Mouse (Mus musculus): ENCODE measurements at regions not wholly inside any gene's neighbourhood (a gene's known extent, or its start where the extent isn't known, plus 50 kb on each side); places are given as distances from the start of the nearest gene placed in this dataset.

GRCm38 (mm10) chr1:152169508-152169907 is 79.6 kb upstream of the 1700025G04Rik start:
- H3K4me3 ChIP-seq (ENCODE audit: low read depth, low read length), result no peak overlapping the region
- no peak overlapping the region for H3K27ac ChIP-seq (ENCODE audit: insufficient read depth, low read length)
- H3K4me1 ChIP-seq (ENCODE audit: control insufficient read depth, insufficient read depth, low read length), result no peaks in the 10 kb centered on the region
- H3K9me3 ChIP-seq (replicated peaks; ENCODE audit: control insufficient read depth, insufficient read depth, low read length, poor library complexity, severe bottlenecking), result no peaks in the 10 kb centered on the region
- no peak for TF ChIP-seq POLR2A (IDR thresholded peaks at IDR 0.05; ENCODE audit: insufficient read depth, low read length)
- TF ChIP-seq EP300 (IDR thresholded peaks at IDR 0.05; ENCODE audit: insufficient read depth, low read depth, low read length), result no peak
- no peak for TF ChIP-seq CTCF (IDR thresholded peaks at IDR 0.05; ENCODE audit: low read depth, low read length)
- H3K36me3 ChIP-seq (ENCODE audit: control insufficient read depth, insufficient read depth, low read length, poor library complexity, severe bottlenecking), result no peaks in the 10 kb centered on the region
- H3K27me3 ChIP-seq (ENCODE audit: control insufficient read depth, insufficient read depth, low read length, poor library complexity, severe bottlenecking), result no peaks in the 10 kb centered on the region
- H3K9ac ChIP-seq (ENCODE audit: low read depth, poor library complexity, severe bottlenecking), result no peak overlapping the region

GRCm38 (mm10) chr1:152168284-152168683 is 78.4 kb upstream of the 1700025G04Rik start:
- no peak for TF ChIP-seq CTCF (IDR thresholded peaks at IDR 0.05; ENCODE audit: low read depth, low read length)
- TF ChIP-seq POLR2A (IDR thresholded peaks at IDR 0.05; ENCODE audit: insufficient read depth, low read length), result no peak
- TF ChIP-seq EP300 (IDR thresholded peaks at IDR 0.05; ENCODE audit: insufficient read depth, low read depth, low read length), result no peak
- H3K36me3 ChIP-seq (ENCODE audit: control insufficient read depth, insufficient read depth, low read length, poor library complexity, severe bottlenecking), result no peaks in the 10 kb centered on the region
- H3K4me3 ChIP-seq (ENCODE audit: low read depth, low read length), result no peak overlapping the region
- H3K4me1 ChIP-seq (ENCODE audit: control insufficient read depth, insufficient read depth, low read length), result no peaks in the 10 kb centered on the region
- H3K27ac ChIP-seq (ENCODE audit: insufficient read depth, low read length), result no peak overlapping the region
- no peaks in the 10 kb centered on the region for H3K9me3 ChIP-seq (replicated peaks; ENCODE audit: control insufficient read depth, insufficient read depth, low read length, poor library complexity, severe bottlenecking)
- H3K9ac ChIP-seq (ENCODE audit: low read depth, poor library complexity, severe bottlenecking), result no peak overlapping the region
- no peaks in the 10 kb centered on the region for H3K27me3 ChIP-seq (ENCODE audit: control insufficient read depth, insufficient read depth, low read length, poor library complexity, severe bottlenecking)

GRCm38 (mm10) chr1:152167716-152168115 is 77.8 kb upstream of the 1700025G04Rik start:
- Histone ChIP-seq H3K4me3 (ENCODE audit: low read depth, low read length) (no peak overlapping the region), H3K9me3 (replicated peaks; ENCODE audit: control insufficient read depth, insufficient read depth, low read length, poor library complexity, severe bottlenecking) (no peaks in the 10 kb centered on the region), H3K27ac (ENCODE audit: insufficient read depth, low read length) (no peak overlapping the region), H3K4me1 (ENCODE audit: control insufficient read depth, insufficient read depth, low read length) (no peaks in the 10 kb centered on the region), H3K9ac (ENCODE audit: low read depth, poor library complexity, severe bottlenecking) (no peak overlapping the region), H3K27me3 (ENCODE audit: control insufficient read depth, insufficient read depth, low read length, poor library complexity, severe bottlenecking) (no peaks in the 10 kb centered on the region), H3K36me3 (ENCODE audit: control insufficient read depth, insufficient read depth, low read length, poor library complexity, severe bottlenecking) (no peaks in the 10 kb centered on the region)
- TF ChIP-seq POLR2A (IDR thresholded peaks at IDR 0.05; ENCODE audit: insufficient read depth, low read length) (no peak), CTCF (IDR thresholded peaks at IDR 0.05; ENCODE audit: low read depth, low read length) (no peak), EP300 (IDR thresholded peaks at IDR 0.05; ENCODE audit: insufficient read depth, low read depth, low read length) (no peak)

GRCm38 (mm10) chr1:152165490-152165905 is 75.6 kb upstream of the 1700025G04Rik start:
- Histone ChIP-seq H3K36me3 (ENCODE audit: control insufficient read depth, insufficient read depth, low read length, poor library complexity, severe bottlenecking) (no peaks in the 10 kb centered on the region), H3K4me3 (ENCODE audit: low read depth, low read length) (no peak overlapping the region), H3K27me3 (ENCODE audit: control insufficient read depth, insufficient read depth, low read length, poor library complexity, severe bottlenecking) (no peaks in the 10 kb centered on the region), H3K27ac (ENCODE audit: insufficient read depth, low read length) (no peak overlapping the region), H3K4me1 (ENCODE audit: control insufficient read depth, insufficient read depth, low read length) (no peaks in the 10 kb centered on the region), H3K9ac (ENCODE audit: low read depth, poor library complexity, severe bottlenecking) (no peak overlapping the region), H3K9me3 (replicated peaks; ENCODE audit: control insufficient read depth, insufficient read depth, low read length, poor library complexity, severe bottlenecking) (no peaks in the 10 kb centered on the region)
- TF ChIP-seq POLR2A (IDR thresholded peaks at IDR 0.05; ENCODE audit: insufficient read depth, low read length) (no peak), EP300 (IDR thresholded peaks at IDR 0.05; ENCODE audit: insufficient read depth, low read depth, low read length) (no peak), CTCF (IDR thresholded peaks at IDR 0.05; ENCODE audit: low read depth, low read length) (no peak)

- TF ChIP-seq POLR2A (IDR thresholded peaks at IDR 0.05; ENCODE audit: insufficient read depth, low read length) (no peak), EP300 (IDR thresholded peaks at IDR 0.05; ENCODE audit: insufficient read depth, low read depth, low read length) (no peak), CTCF (IDR thresholded peaks at IDR 0.05; ENCODE audit: low read depth, low read length) (no peak)
- no peaks in the 10 kb centered on the region for H3K4me1 ChIP-seq (ENCODE audit: control insufficient read depth, insufficient read depth, low read length)
- H3K27me3 ChIP-seq (ENCODE audit: control insufficient read depth, insufficient read depth, low read length, poor library complexity, severe bottlenecking), result no peaks in the 10 kb centered on the region
- no peak overlapping the region for H3K4me3 ChIP-seq (ENCODE audit: low read depth, low read length)
- no peaks in the 10 kb centered on the region for H3K36me3 ChIP-seq (ENCODE audit: control insufficient read depth, insufficient read depth, low read length, poor library complexity, severe bottlenecking)
- H3K27ac ChIP-seq (ENCODE audit: insufficient read depth, low read length), result no peak overlapping the region
- H3K9ac ChIP-seq (ENCODE audit: low read depth, poor library complexity, severe bottlenecking), result no peak overlapping the region
- no peaks in the 10 kb centered on the region for H3K9me3 ChIP-seq (replicated peaks; ENCODE audit: control insufficient read depth, insufficient read depth, low read length, poor library complexity, severe bottlenecking)
Measured at GRCm38 (mm10) chr1:152164843-152165489, 75.0 kb upstream of the 1700025G04Rik start.

GRCm38 (mm10) chr1:152164212-152164611 is 74.3 kb upstream of the 1700025G04Rik start:
- H3K4me1 ChIP-seq (ENCODE audit: control insufficient read depth, insufficient read depth, low read length), result no peaks in the 10 kb centered on the region
- H3K36me3 ChIP-seq (ENCODE audit: control insufficient read depth, insufficient read depth, low read length, poor library complexity, severe bottlenecking), result no peaks in the 10 kb centered on the region
- no peaks in the 10 kb centered on the region for H3K9me3 ChIP-seq (replicated peaks; ENCODE audit: control insufficient read depth, insufficient read depth, low read length, poor library complexity, severe bottlenecking)
- H3K4me3 ChIP-seq (ENCODE audit: low read depth, low read length), result no peak overlapping the region
- no peak for TF ChIP-seq POLR2A (IDR thresholded peaks at IDR 0.05; ENCODE audit: insufficient read depth, low read length)
- TF ChIP-seq CTCF (IDR thresholded peaks at IDR 0.05; ENCODE audit: low read depth, low read length), result no peak
- TF ChIP-seq EP300 (IDR thresholded peaks at IDR 0.05; ENCODE audit: insufficient read depth, low read depth, low read length), result no peak
- no peaks in the 10 kb centered on the region for H3K27me3 ChIP-seq (ENCODE audit: control insufficient read depth, insufficient read depth, low read length, poor library complexity, severe bottlenecking)
- H3K27ac ChIP-seq (ENCODE audit: insufficient read depth, low read length), result no peak overlapping the region
- no peak overlapping the region for H3K9ac ChIP-seq (ENCODE audit: low read depth, poor library complexity, severe bottlenecking)

Data from ES-Bruce4 (cell line).